Mouse (Mus musculus): Measurements from ENCODE around the gene Atad1. TPM values are rescaled to one million over a fixed set of nuclear protein-coding genes. Genes with fewer than 3 reads are reported as not detected.

Gene Atad1
- polyA plus RNA-seq, 1 experiment from 2014 or later = 66.5 TPM

- peak; percentile 68 for ATAC-seq (ENCODE audit: low read depth)
- no peaks in the 10 kb centered on the region for H3K9me3 ChIP-seq (ENCODE audit: control insufficient read depth, low read length)
- peaks cover 24% of the 10 kb centered on the region for H3K27me3 ChIP-seq (replicated peaks; ENCODE audit: control insufficient read depth, insufficient read depth, low read length)
- no peak overlapping the region for H3K9ac ChIP-seq (ENCODE audit: low read depth, low read length)
- no peak overlapping the region for H3K27ac ChIP-seq (replicated peaks; ENCODE audit: low read depth, low read length)
- peak; percentile 61 for DNase-seq (ENCODE audit: low spot score)
- peak overlapping the region; percentile 11; the same call in 1 of the 2 replicates for H3K4me3 ChIP-seq (ENCODE audit: low read depth, low read length)
- H3K4me2 ChIP-seq (ENCODE audit: low read depth, low read length) = peak overlapping the region; percentile 39
- 2% methylated on average over 22 of the region's 22 CpGs for WGBS
- H3K4me1 ChIP-seq (ENCODE audit: control insufficient read depth, insufficient read depth, low read length) = peaks cover 3% of the 10 kb centered on the region; the same call in 1 of the 2 replicates
- no peaks in the 10 kb centered on the region for H3K36me3 ChIP-seq (ENCODE audit: control insufficient read depth, insufficient read depth, low read length)
These were observed 12.9 kb downstream of the Atad1 start for GRCm38 (mm10) chr19:32726451-32727325.

GRCm38 (mm10) chr19:32723817-32724216 is 15.8 kb downstream of the Atad1 start:
- DNase-seq (ENCODE audit: low spot score) (peak; percentile 3), ATAC-seq (ENCODE audit: low read depth) (no peak)
- 31% methylated on average over 7 of the region's 7 CpGs for WGBS

GRCm38 (mm10) chr19:32720319-32720718 is 19.3 kb downstream of the Atad1 start:
- 92% methylated on average over 1 of the region's 1 CpGs for WGBS
- no peak overlapping the region for H3K4me3 ChIP-seq (ENCODE audit: low read depth, low read length)
- no peak for ATAC-seq (ENCODE audit: low read depth)
- H3K9me3 ChIP-seq (ENCODE audit: control insufficient read depth, low read length) = no peaks in the 10 kb centered on the region
- no peaks in the 10 kb centered on the region for H3K36me3 ChIP-seq (ENCODE audit: control insufficient read depth, insufficient read depth, low read length)
- H3K27me3 ChIP-seq (replicated peaks; ENCODE audit: control insufficient read depth, insufficient read depth, low read length) = no peaks in the 10 kb centered on the region; the same call in 1 of the 2 replicates
- DNase-seq (ENCODE audit: low spot score) = no peak
- no peak overlapping the region for H3K9ac ChIP-seq (ENCODE audit: low read depth, low read length)
- no peak overlapping the region for H3K4me2 ChIP-seq (ENCODE audit: low read depth, low read length)
- no peaks in the 10 kb centered on the region for H3K4me1 ChIP-seq (ENCODE audit: control insufficient read depth, insufficient read depth, low read length)
- H3K27ac ChIP-seq (replicated peaks; ENCODE audit: low read depth, low read length) = no peak overlapping the region

More at GRCm38 (mm10) chr19:32723817-32724216, 15.8 kb downstream of the Atad1 start:
- Histone ChIP-seq H3K36me3 (ENCODE audit: control insufficient read depth, insufficient read depth, low read length) (no peaks in the 10 kb centered on the region), H3K9me3 (ENCODE audit: control insufficient read depth, low read length) (no peaks in the 10 kb centered on the region), H3K4me1 (ENCODE audit: control insufficient read depth, insufficient read depth, low read length) (peaks cover 3% of the 10 kb centered on the region; the same call in 1 of the 2 replicates), H3K27me3 (replicated peaks; ENCODE audit: control insufficient read depth, insufficient read depth, low read length) (peaks cover 21% of the 10 kb centered on the region), H3K27ac (replicated peaks; ENCODE audit: low read depth, low read length) (no peak overlapping the region), H3K4me2 (ENCODE audit: low read depth, low read length) (no peak overlapping the region), H3K9ac (ENCODE audit: low read depth, low read length) (no peak overlapping the region), H3K4me3 (ENCODE audit: low read depth, low read length) (no peak overlapping the region)

GRCm38 (mm10) chr19:32717590-32717989 is 22.0 kb downstream of the Atad1 start:
- H3K9me3 ChIP-seq (ENCODE audit: control insufficient read depth, low read length) = no peaks in the 10 kb centered on the region
- no peak overlapping the region for H3K9ac ChIP-seq (ENCODE audit: low read depth, low read length)
- H3K4me2 ChIP-seq (ENCODE audit: low read depth, low read length) = no peak overlapping the region
- no peaks in the 10 kb centered on the region for H3K4me1 ChIP-seq (ENCODE audit: control insufficient read depth, insufficient read depth, low read length)
- no peaks in the 10 kb centered on the region for H3K27me3 ChIP-seq (replicated peaks; ENCODE audit: control insufficient read depth, insufficient read depth, low read length)
- ATAC-seq (ENCODE audit: low read depth) = no peak
- WGBS = 60% methylated on average over 3 of the region's 3 CpGs
- H3K27ac ChIP-seq (replicated peaks; ENCODE audit: low read depth, low read length) = no peak overlapping the region
- H3K36me3 ChIP-seq (ENCODE audit: control insufficient read depth, insufficient read depth, low read length) = no peaks in the 10 kb centered on the region
- no peak overlapping the region for H3K4me3 ChIP-seq (ENCODE audit: low read depth, low read length)
- DNase-seq (ENCODE audit: low spot score) = peak; percentile 14

GRCm38 (mm10) chr19:32715681-32716080 is 23.9 kb downstream of the Atad1 start:
- Histone ChIP-seq H3K36me3 (ENCODE audit: control insufficient read depth, insufficient read depth, low read length) (no peaks in the 10 kb centered on the region), H3K27ac (replicated peaks; ENCODE audit: low read depth, low read length) (no peak overlapping the region), H3K4me3 (ENCODE audit: low read depth, low read length) (no peak overlapping the region), H3K9ac (ENCODE audit: low read depth, low read length) (no peak overlapping the region), H3K4me2 (ENCODE audit: low read depth, low read length) (no peak overlapping the region), H3K4me1 (ENCODE audit: control insufficient read depth, insufficient read depth, low read length) (0 out of 2 replicates have a peak, but pooled peaks cover 3% of the 10 kb centered on the region), H3K9me3 (ENCODE audit: control insufficient read depth, low read length) (no peaks in the 10 kb centered on the region), H3K27me3 (replicated peaks; ENCODE audit: control insufficient read depth, insufficient read depth, low read length) (no peaks in the 10 kb centered on the region)
- ATAC-seq (ENCODE audit: low read depth) = no peak
- DNase-seq (ENCODE audit: low spot score) = no peak

- H3K9ac ChIP-seq (ENCODE audit: low read depth, low read length) = no peak overlapping the region
- H3K36me3 ChIP-seq (ENCODE audit: control insufficient read depth, insufficient read depth, low read length) = no peaks in the 10 kb centered on the region
- no peaks in the 10 kb centered on the region for H3K9me3 ChIP-seq (ENCODE audit: control insufficient read depth, low read length)
- no peak overlapping the region for H3K27ac ChIP-seq (replicated peaks; ENCODE audit: low read depth, low read length)
- H3K4me2 ChIP-seq (ENCODE audit: low read depth, low read length) = no peak overlapping the region
- no peak overlapping the region for H3K4me3 ChIP-seq (ENCODE audit: low read depth, low read length)
- DNase-seq (ENCODE audit: low spot score) (peak; percentile 76), ATAC-seq (ENCODE audit: low read depth) (no peak)
- WGBS = 5% methylated on average over 3 of the region's 3 CpGs
- H3K27me3 ChIP-seq (replicated peaks; ENCODE audit: control insufficient read depth, insufficient read depth, low read length) = no peaks in the 10 kb centered on the region
- H3K4me1 ChIP-seq (ENCODE audit: control insufficient read depth, insufficient read depth, low read length) = 0 out of 2 replicates have a peak, but pooled peaks cover 3% of the 10 kb centered on the region
These were observed 24.4 kb downstream of the Atad1 start for GRCm38 (mm10) chr19:32715201-32715600.

GRCm38 (mm10) chr19:32713471-32713870 is 26.1 kb downstream of the Atad1 start:
- Histone ChIP-seq H3K4me1 (ENCODE audit: control insufficient read depth, insufficient read depth, low read length) (0 out of 2 replicates have a peak, but pooled peaks cover 3% of the 10 kb centered on the region), H3K27ac (replicated peaks; ENCODE audit: low read depth, low read length) (no peak overlapping the region), H3K4me2 (ENCODE audit: low read depth, low read length) (no peak overlapping the region), H3K9ac (ENCODE audit: low read depth, low read length) (no peak overlapping the region), H3K4me3 (ENCODE audit: low read depth, low read length) (no peak overlapping the region), H3K36me3 (ENCODE audit: control insufficient read depth, insufficient read depth, low read length) (no peaks in the 10 kb centered on the region), H3K27me3 (replicated peaks; ENCODE audit: control insufficient read depth, insufficient read depth, low read length) (no peaks in the 10 kb centered on the region), H3K9me3 (ENCODE audit: control insufficient read depth, low read length) (no peaks in the 10 kb centered on the region)
- 79% methylated on average over 3 of the region's 3 CpGs for WGBS
- ATAC-seq (ENCODE audit: low read depth) = no peak
- DNase-seq (ENCODE audit: low spot score) = no peak

GRCm38 (mm10) chr19:32712588-32713042 is 27.0 kb downstream of the Atad1 start:
- under 1% methylated on average over 11 of the region's 11 CpGs for WGBS
- Histone ChIP-seq H3K27ac (replicated peaks; ENCODE audit: low read depth, low read length) (peak overlapping the region; percentile 71), H3K9me3 (ENCODE audit: control insufficient read depth, low read length) (no peaks in the 10 kb centered on the region), H3K4me3 (ENCODE audit: low read depth, low read length) (peak overlapping the region; percentile 82), H3K27me3 (replicated peaks; ENCODE audit: control insufficient read depth, insufficient read depth, low read length) (no peaks in the 10 kb centered on the region), H3K9ac (ENCODE audit: low read depth, low read length) (peak overlapping the region; percentile 84), H3K36me3 (ENCODE audit: control insufficient read depth, insufficient read depth, low read length) (no peaks in the 10 kb centered on the region), H3K4me1 (ENCODE audit: control insufficient read depth, insufficient read depth, low read length) (0 out of 2 replicates have a peak, but pooled peaks cover 3% of the 10 kb centered on the region), H3K4me2 (ENCODE audit: low read depth, low read length) (peak overlapping the region; percentile 73)
- ATAC-seq (ENCODE audit: low read depth) (peak; percentile 92), DNase-seq (ENCODE audit: low spot score) (peak; percentile 88)
